ENCODE assay signal across 8 mouse cellular contexts in genomic region chr19:4711098-4711600, GRCm38 (mm10). TPM values are rescaled to one million over a fixed set of nuclear protein-coding genes. Genes with fewer than 3 reads are reported as not detected.
A peak's percentile ranks its signal among the peaks of the same experiment; 100 is the strongest.
DNase-seq lines count a peak whose midpoint lies in the region; ATAC-seq lines count a peak whose summit lies in the region.

Gene Sptbn2 (plus strand): TSS chr19:4711167.

- no peak for ATAC-seq in kidney, embryonic 16.5 days (ENCODE audit: low FRiP score, low TSS enrichment)
- no peak for ATAC-seq in intestine, embryonic 14.5 days (replicated peaks; ENCODE audit: low FRiP score, low TSS enrichment, low read depth)
- ATAC-seq in liver, embryonic 11.5 days (replicated peaks; ENCODE audit: low FRiP score): no peak
- ATAC-seq in stomach, embryonic 15.5 days (ENCODE audit: insufficient read depth, low FRiP score, low read depth): no peak

- H3K4me2 ChIP-seq in kidney, embryonic 16.5 days (replicated peaks; ENCODE audit: low read depth, low read length): peak within 1 kb of the TSS; percentile 100
- H3K4me2 ChIP-seq in intestine, embryonic 14.5 days (ENCODE audit: low read length): peak within 1 kb of the TSS; percentile 99
- peak within 1 kb of the TSS; percentile 77 for H3K4me2 ChIP-seq in liver, embryonic 11.5 days
- H3K4me2 ChIP-seq in stomach, embryonic 15.5 days: peak within 1 kb of the TSS; percentile 99

- H3K36me3 ChIP-seq in kidney, embryonic 16.5 days (ENCODE audit: insufficient read depth, low read length): no peaks in the 10 kb centered on the region
- no peaks in the 10 kb centered on the region for H3K36me3 ChIP-seq in intestine, embryonic 14.5 days (ENCODE audit: control insufficient read depth, insufficient read depth, low read length)
- no peaks in the 10 kb centered on the region for H3K36me3 ChIP-seq in liver, embryonic 11.5 days (ENCODE audit: control insufficient read depth, insufficient read depth, low read length)
- H3K36me3 ChIP-seq in stomach, embryonic 15.5 days: no peaks in the 10 kb centered on the region

- peaks cover 52% of the 10 kb centered on the region for H3K27me3 ChIP-seq in kidney, embryonic 16.5 days (ENCODE audit: insufficient read depth, low read length)
- H3K27me3 ChIP-seq in intestine, embryonic 14.5 days (replicated peaks; ENCODE audit: control insufficient read depth, insufficient read depth, low read length): peaks cover 54% of the 10 kb centered on the region
- peaks cover 61% of the 10 kb centered on the region for H3K27me3 ChIP-seq in liver, embryonic 11.5 days (replicated peaks; ENCODE audit: control insufficient read depth, insufficient read depth, low read length)
- peaks cover 42% of the 10 kb centered on the region for H3K27me3 ChIP-seq in stomach, embryonic 15.5 days (replicated peaks)

- DNase-seq in kidney, postnatal 25 days: no peak
- peak; percentile 37 for DNase-seq in embryo, embryonic 9.5 days (ENCODE audit: extremely low spot score)
- DNase-seq in intestine, embryonic 14.5 days (ENCODE audit: low spot score): peak; percentile 64
- DNase-seq in liver, embryonic 11.5 days (ENCODE audit: low spot score): no peak
- no peak for DNase-seq in adipocyte (ENCODE audit: low spot score)
- no peak for DNase-seq in lung, adult 18-20 months

- peaks cover 13% of the 10 kb centered on the region for H3K4me1 ChIP-seq in kidney, embryonic 16.5 days (ENCODE audit: insufficient read depth, low read length)
- H3K4me1 ChIP-seq in intestine, embryonic 14.5 days (replicated peaks; ENCODE audit: control insufficient read depth, insufficient read depth, low read length): 0 out of 2 replicates have a peak, but pooled peaks cover 2% of the 10 kb centered on the region
- peaks cover 2% of the 10 kb centered on the region; the same call in 1 of the 2 replicates for H3K4me1 ChIP-seq in liver, embryonic 11.5 days (replicated peaks; ENCODE audit: control insufficient read depth, insufficient read depth, low read length)
- peaks cover 15% of the 10 kb centered on the region; the same call in 1 of the 2 replicates for H3K4me1 ChIP-seq in stomach, embryonic 15.5 days

- peak within 1 kb of the TSS; percentile 68 for H3K4me3 ChIP-seq in kidney, embryonic 16.5 days (ENCODE audit: low read length)
- H3K4me3 ChIP-seq in intestine, embryonic 14.5 days (ENCODE audit: low read depth, low read length): peak within 1 kb of the TSS; percentile 61
- peak within 1 kb of the TSS; percentile 54 for H3K4me3 ChIP-seq in liver, embryonic 11.5 days (ENCODE audit: low read depth, low read length)
- H3K4me3 ChIP-seq in stomach, embryonic 15.5 days (replicated peaks): peak within 1 kb of the TSS; percentile 52

- 15% methylated on average over 13 of the region's 13 CpGs for WGBS in kidney, embryonic 16.5 days
- 14% methylated on average over 13 of the region's 13 CpGs for WGBS in intestine, embryonic 14.5 days
- WGBS in liver, embryonic 11.5 days: 15% methylated on average over 13 of the region's 13 CpGs
- 18% methylated on average over 13 of the region's 13 CpGs for WGBS in stomach, embryonic 15.5 days

- no peak within 1 kb of the TSS for H3K27ac ChIP-seq in kidney, embryonic 16.5 days (ENCODE audit: low read length)
- H3K27ac ChIP-seq in intestine, embryonic 14.5 days (ENCODE audit: low read depth): no peak within 1 kb of the TSS
- H3K27ac ChIP-seq in liver, embryonic 11.5 days (ENCODE audit: low read depth, low read length): no peak within 1 kb of the TSS
- H3K27ac ChIP-seq in stomach, embryonic 15.5 days: no peak within 1 kb of the TSS

- no peaks in the 10 kb centered on the region for H3K9me3 ChIP-seq in kidney, embryonic 16.5 days (ENCODE audit: low read length)
- no peaks in the 10 kb centered on the region for H3K9me3 ChIP-seq in intestine, embryonic 14.5 days (ENCODE audit: control insufficient read depth, low read length)
- no peaks in the 10 kb centered on the region for H3K9me3 ChIP-seq in liver, embryonic 11.5 days (ENCODE audit: control insufficient read depth, low read length)
- no peaks in the 10 kb centered on the region for H3K9me3 ChIP-seq in stomach, embryonic 15.5 days

- peak within 1 kb of the TSS; percentile 65 for H3K9ac ChIP-seq in kidney, embryonic 16.5 days (replicated peaks; ENCODE audit: low read length)
- peak within 1 kb of the TSS; percentile 57 for H3K9ac ChIP-seq in intestine, embryonic 14.5 days (ENCODE audit: low read length)
- no peak within 1 kb of the TSS for H3K9ac ChIP-seq in liver, embryonic 11.5 days (ENCODE audit: low read depth, low read length)
- H3K9ac ChIP-seq in stomach, embryonic 15.5 days: peak within 1 kb of the TSS; percentile 29

RNA-seq across cellular contexts. Expression of gene Sptbn2, which starts in this region (rescaled TPM):
- 3.2 and 3.8 TPM in 2 replicates for polyA plus RNA-seq in kidney, embryonic 16.5 days (2015; fragmentation: Nextera tagmentation; extraction: Ambion mirVana)
- 2.1 and 2.4 TPM in 2 replicates for polyA plus RNA-seq in intestine, embryonic 14.5 days (2014; fragmentation: Nextera tagmentation; extraction: Ambion mirVana)
- 0.75 and 0.97 TPM in 2 replicates for polyA plus RNA-seq in liver, embryonic 11.5 days (2014; fragmentation: Nextera tagmentation; extraction: Ambion mirVana)
- polyA plus RNA-seq in stomach, embryonic 15.5 days (2015; fragmentation: Nextera tagmentation; extraction: Ambion mirVana): 2.8 and 2.9 TPM in 2 replicates

Comparison
In these comparisons a context has a peak if more than half of its experiments do, and no peak if none do; other contexts are left out.
1. DNase-seq: peak in embryo, embryonic 9.5 days (single experiment) and intestine, embryonic 14.5 days (single experiment); none in kidney, postnatal 25 days (0 of 2), liver, embryonic 11.5 days (single experiment), adipocyte (single experiment) and lung, adult 18-20 months (0 of 2).
2. Peak in every context shown above with its lines, with median percentiles within 50 percentile points of each other: H3K4me2 ChIP-seq and H3K4me3 ChIP-seq.